Mouse (Mus musculus): ENCODE results near the gene Strn4. TPM values are rescaled to one million over a fixed set of nuclear protein-coding genes. Genes with fewer than 3 reads are reported as not detected.

Strn4 gene
- polyA plus RNA-seq, 1 experiment: 19.4 TPM

GRCm38 (mm10) chr7:16793010-16793725 lies 22.5 kb upstream of the Strn4 start:
- no peak overlapping the region for H3K4me3 ChIP-seq (ENCODE audit: insufficient read depth, low read depth, low read length)
- H3K4me1 ChIP-seq (ENCODE audit: control insufficient read depth, insufficient read depth, insufficient read length, low read length): no peaks in the 10 kb centered on the region
- no peak overlapping the region for H3K27ac ChIP-seq (replicated peaks; ENCODE audit: low read depth, low read length)

GRCm38 (mm10) chr7:16794886-16795285 lies 20.8 kb upstream of the Strn4 start:
- Histone ChIP-seq H3K27ac (replicated peaks; ENCODE audit: low read depth, low read length) (no peak overlapping the region), H3K4me1 (ENCODE audit: control insufficient read depth, insufficient read depth, insufficient read length, low read length) (no peaks in the 10 kb centered on the region), H3K4me3 (ENCODE audit: insufficient read depth, low read depth, low read length) (no peak overlapping the region)

- H3K27ac ChIP-seq (replicated peaks; ENCODE audit: low read depth, low read length): no peak overlapping the region
- H3K4me3 ChIP-seq (ENCODE audit: insufficient read depth, low read depth, low read length): no peak overlapping the region
- no peaks in the 10 kb centered on the region for H3K4me1 ChIP-seq (ENCODE audit: control insufficient read depth, insufficient read depth, insufficient read length, low read length)
These were observed 11.2 kb upstream of the Strn4 start for GRCm38 (mm10) chr7:16804409-16805028.

GRCm38 (mm10) chr7:16807936-16808335 lies 7.8 kb upstream of the Strn4 start:
- Histone ChIP-seq H3K4me3 (ENCODE audit: insufficient read depth, low read depth, low read length) (no peak overlapping the region), H3K4me1 (ENCODE audit: control insufficient read depth, insufficient read depth, insufficient read length, low read length) (no peaks in the 10 kb centered on the region), H3K27ac (replicated peaks; ENCODE audit: low read depth, low read length) (no peak overlapping the region)

GRCm38 (mm10) chr7:16808647-16809046 lies 7.0 kb upstream of the Strn4 start:
- Histone ChIP-seq H3K27ac (replicated peaks; ENCODE audit: low read depth, low read length) (no peak overlapping the region), H3K4me1 (ENCODE audit: control insufficient read depth, insufficient read depth, insufficient read length, low read length) (no peaks in the 10 kb centered on the region), H3K4me3 (ENCODE audit: insufficient read depth, low read depth, low read length) (no peak overlapping the region)

- Histone ChIP-seq H3K27ac (replicated peaks; ENCODE audit: low read depth, low read length) (no peak overlapping the region), H3K4me3 (ENCODE audit: insufficient read depth, low read depth, low read length) (no peak overlapping the region), H3K4me1 (ENCODE audit: control insufficient read depth, insufficient read depth, insufficient read length, low read length) (no peaks in the 10 kb centered on the region)
These were observed 6.0 kb upstream of the Strn4 start for GRCm38 (mm10) chr7:16809739-16810138.

GRCm38 (mm10) chr7:16810399-16810919 lies 5.2 kb upstream of the Strn4 start:
- H3K4me3 ChIP-seq (ENCODE audit: insufficient read depth, low read depth, low read length): no peak overlapping the region
- no peak overlapping the region for H3K27ac ChIP-seq (replicated peaks; ENCODE audit: low read depth, low read length)
- no peaks in the 10 kb centered on the region for H3K4me1 ChIP-seq (ENCODE audit: control insufficient read depth, insufficient read depth, insufficient read length, low read length)

- H3K27ac ChIP-seq (replicated peaks; ENCODE audit: low read depth, low read length): no peak overlapping the region
- H3K4me1 ChIP-seq (ENCODE audit: control insufficient read depth, insufficient read depth, insufficient read length, low read length): no peaks in the 10 kb centered on the region
- H3K4me3 ChIP-seq (ENCODE audit: insufficient read depth, low read depth, low read length): peak overlapping the region; percentile 31; the same call in 1 of the 2 replicates
These were observed 4.6 kb upstream of the Strn4 start for GRCm38 (mm10) chr7:16810920-16811648.

GRCm38 (mm10) chr7:16811649-16812070 lies 4.0 kb upstream of the Strn4 start:
- Histone ChIP-seq H3K4me3 (ENCODE audit: insufficient read depth, low read depth, low read length) (no peak overlapping the region), H3K27ac (replicated peaks; ENCODE audit: low read depth, low read length) (no peak overlapping the region), H3K4me1 (ENCODE audit: control insufficient read depth, insufficient read depth, insufficient read length, low read length) (no peaks in the 10 kb centered on the region)

- H3K27ac ChIP-seq (replicated peaks; ENCODE audit: low read depth, low read length): no peak overlapping the region
- H3K4me3 ChIP-seq (ENCODE audit: insufficient read depth, low read depth, low read length): no peak overlapping the region
- 0 out of 2 replicates have a peak, but pooled peaks cover 5% of the 10 kb centered on the region for H3K4me1 ChIP-seq (ENCODE audit: control insufficient read depth, insufficient read depth, insufficient read length, low read length)
These were observed 3.2 kb upstream of the Strn4 start for GRCm38 (mm10) chr7:16812505-16812904.

GRCm38 (mm10) chr7:16816078-16816474 lies 387 bp downstream of the Strn4 start:
- peak overlapping the region; percentile 89 for H3K27ac ChIP-seq (replicated peaks; ENCODE audit: low read depth, low read length)
- peak overlapping the region; percentile 70 for H3K4me3 ChIP-seq (ENCODE audit: insufficient read depth, low read depth, low read length)
- peaks cover 13% of the 10 kb centered on the region for H3K4me1 ChIP-seq (ENCODE audit: control insufficient read depth, insufficient read depth, insufficient read length, low read length)

GRCm38 (mm10) chr7:16816475-16817122 lies 910 bp downstream of the Strn4 start, which contains the start of gene Fkrp:
TSS of gene Fkrp (minus strand) at chr7:16816732.
- H3K4me3 ChIP-seq (ENCODE audit: insufficient read depth, low read depth, low read length): peak within 1 kb of the TSS; percentile 70
- peaks cover 17% of the 10 kb centered on the region for H3K4me1 ChIP-seq (ENCODE audit: control insufficient read depth, insufficient read depth, insufficient read length, low read length)
- H3K27ac ChIP-seq (replicated peaks; ENCODE audit: low read depth, low read length): peak within 1 kb of the TSS; percentile 89

- Histone ChIP-seq H3K4me1 (ENCODE audit: control insufficient read depth, insufficient read depth, insufficient read length, low read length) (peaks cover 20% of the 10 kb centered on the region), H3K27ac (replicated peaks; ENCODE audit: low read depth, low read length) (no peak overlapping the region), H3K4me3 (ENCODE audit: insufficient read depth, low read depth, low read length) (peak overlapping the region; percentile 70)
These were observed 2.0 kb downstream of the Strn4 start for GRCm38 (mm10) chr7:16817693-16818092.

GRCm38 (mm10) chr7:16819794-16820193 lies 4.1 kb downstream of the Strn4 start:
- H3K27ac ChIP-seq (replicated peaks; ENCODE audit: low read depth, low read length): no peak overlapping the region

GRCm38 (mm10) chr7:16820271-16820763 lies 4.6 kb downstream of the Strn4 start:
- Histone ChIP-seq H3K27ac (replicated peaks; ENCODE audit: low read depth, low read length) (no peak overlapping the region), H3K4me3 (ENCODE audit: insufficient read depth, low read depth, low read length) (no peak overlapping the region), H3K4me1 (ENCODE audit: control insufficient read depth, insufficient read depth, insufficient read length, low read length) (peaks cover 20% of the 10 kb centered on the region)

More at GRCm38 (mm10) chr7:16819794-16820193, 4.1 kb downstream of the Strn4 start:
- Histone ChIP-seq H3K4me3 (ENCODE audit: insufficient read depth, low read depth, low read length) (no peak overlapping the region), H3K4me1 (ENCODE audit: control insufficient read depth, insufficient read depth, insufficient read length, low read length) (peaks cover 20% of the 10 kb centered on the region)
